ENCODE assay signal across 1 mouse cellular context in genomic region chr16:45742615-45743476, GRCm38 (mm10).
A peak's percentile ranks its signal among the peaks of the same experiment; 100 is the strongest.
TF ChIP-seq lines count a peak whose summit lies in the region.

Gene Abhd10 (minus strand): TSS chr16:45742955.

TF ChIP-seq in CH12.LX, 34 proteins besides CTCF, POLR2A, EP300 and RAD21 (continued from another document):
- peak; percentile 93 for TF ChIP-seq USF1 (IDR thresholded peaks at IDR 0.05; ENCODE audit: low read depth, low read length)
- TF ChIP-seq ZNF384 (IDR thresholded peaks at IDR 0.05; ENCODE audit: low read depth, low read length) = no peak
- peak; percentile 41 for TF ChIP-seq ETS1 (conservative IDR thresholded peaks at IDR 0.05; ENCODE audit: low read depth, low read length)
- TF ChIP-seq SIN3A (IDR thresholded peaks at IDR 0.05; ENCODE audit: low read length) = peak; percentile 90
- TF ChIP-seq BHLHE40 (IDR thresholded peaks at IDR 0.05; ENCODE audit: low read depth, low read length) = peak; percentile 83
- peak; percentile 80; the same call in 1 of the 2 replicates for TF ChIP-seq POLR2AphosphoS2 (IDR thresholded peaks at IDR 0.05; ENCODE audit: low read depth, low read length)
- no peak for TF ChIP-seq ZKSCAN1 (IDR thresholded peaks at IDR 0.05; ENCODE audit: borderline replicate concordance, low read depth, low read length)
- peak; percentile 82 for TF ChIP-seq MEF2A (IDR thresholded peaks at IDR 0.05; ENCODE audit: borderline replicate concordance, low read depth, low read length)
- peak; percentile 21; the same call in 1 of the 2 replicates for TF ChIP-seq MAFK (IDR thresholded peaks at IDR 0.05; ENCODE audit: insufficient replicate concordance, low read length)
- TF ChIP-seq KAT2A (IDR thresholded peaks at IDR 0.05; ENCODE audit: insufficient replicate concordance, low read length) = peak; percentile 75; the same call in 1 of the 2 replicates
- no peak for TF ChIP-seq JUN (IDR thresholded peaks at IDR 0.05; ENCODE audit: insufficient read depth, low read depth, low read length)
- no peak for TF ChIP-seq PAX5 (IDR thresholded peaks at IDR 0.05; ENCODE audit: low read length)
- peak; percentile 98 for TF ChIP-seq TCF12 (IDR thresholded peaks at IDR 0.05; ENCODE audit: low read depth, low read length)
- peak; percentile 37 for TF ChIP-seq IRF4 (IDR thresholded peaks at IDR 0.05; ENCODE audit: low read depth, low read length)
- TF ChIP-seq MYC (IDR thresholded peaks at IDR 0.05; ENCODE audit: low read depth, low read length) = no peak; the same call in 1 of the 2 replicates
- TF ChIP-seq NRF1 (IDR thresholded peaks at IDR 0.05; ENCODE audit: low read depth, low read length) = peak; percentile 93
- TF ChIP-seq MAX (IDR thresholded peaks at IDR 0.05; ENCODE audit: low read length) = peak; percentile 85
- peak; percentile 99 for TF ChIP-seq MAZ (IDR thresholded peaks at IDR 0.05; ENCODE audit: low read depth, low read length)
- TF ChIP-seq JUND (conservative IDR thresholded peaks at IDR 0.05; ENCODE audit: low read depth, low read length) = no peak
- no peak; the same call in 1 of the 2 replicates for TF ChIP-seq GABPA (IDR thresholded peaks at IDR 0.05; ENCODE audit: insufficient replicate concordance, low read depth, low read length)
- TF ChIP-seq TBP (conservative IDR thresholded peaks at IDR 0.05; ENCODE audit: low read depth, low read length) = peak; percentile 65
- peak; percentile 83 for TF ChIP-seq USF2 (conservative IDR thresholded peaks at IDR 0.05; ENCODE audit: low read depth, low read length)
TF ChIP-seq in CH12.LX: peak in this region for 23.
